Mouse (Mus musculus): ENCODE data around the gene Nup205. TPM values are rescaled to one million over a fixed set of nuclear protein-coding genes. Genes with fewer than 3 reads are reported as not detected.

The Nup205 gene
- polyA plus RNA-seq, 1 experiment from 2014 or later, result 42.8 TPM

Other genes with a start within 250 kb of the Nup205 start
- 0.51 and 0.61 TPM in 2 replicates for gene Slc23a4, start 189.0 kb upstream of the Nup205 start, polyA plus RNA-seq (2016; fragmentation: Nextera tagmentation; extraction: Ambion mirVana)
- 32.6 and 33.0 TPM in 2 replicates for gene Cnot4, start 43.7 kb upstream of the Nup205 start, polyA plus RNA-seq (2016; fragmentation: Nextera tagmentation; extraction: Ambion mirVana)
- 0.77 and 1.3 TPM in 2 replicates for gene Slc13a4, start 130.7 kb downstream of the Nup205 start, polyA plus RNA-seq (2016; fragmentation: Nextera tagmentation; extraction: Ambion mirVana)
- gene Fam180a, start 148.7 kb downstream of the Nup205 start, polyA plus RNA-seq (2016; fragmentation: Nextera tagmentation; extraction: Ambion mirVana), result 0.39 and 0.65 TPM in 2 replicates

Data from hindbrain, embryonic 12.5 days (tissue).